Mouse (Mus musculus) CH12.LX (cell line): ENCODE results near the gene Mybpc3. TPM values are rescaled to one million over a fixed set of nuclear protein-coding genes. Genes with fewer than 3 reads are reported as not detected.

ENCODE experiments used
- DNase-seq: peaks from one replicate; pipeline ENCODE4 v3.0.0-alpha.2; 2013; ENCODE audit errors: extremely low read depth
- H3K27ac ChIP-seq: 2 replicates; pipeline ENCODE4 v1.5.1; 2012; ENCODE audit warnings: low read depth, mild to moderate bottlenecking, control low read depth, moderate library complexity; ENCODE audit not compliant: insufficient read depth
- H3K27me3 ChIP-seq: replicated peaks from 2 replicates; pipeline ENCODE3; 2012; ENCODE audit warnings: inconsistent platforms
- H3K36me3 ChIP-seq, 2 experiments: replicated peaks in 1 of 2; 2 replicates each; pipeline versions ENCODE3 to v1.6.1; 2012; ENCODE audit warnings: inconsistent platforms in 1 of 2, low read length in 1 of 2, mild to moderate bottlenecking in 1 of 2, mixed read lengths in 1 of 2, moderate library complexity in 1 of 2; ENCODE audit not compliant: control insufficient read depth in 1 of 2, insufficient read depth in 1 of 2
- H3K4me1 ChIP-seq, 2 experiments: 2 replicates each; pipeline ENCODE4 v1.6.1; 2012; ENCODE audit warnings: inconsistent platforms in 1 of 2, moderate library complexity in 1 of 2; ENCODE audit not compliant: insufficient read depth in 2 of 2, control insufficient read depth in 1 of 2
- H3K4me2 ChIP-seq: 2 replicates; pipeline ENCODE4 v1.6.1; 2012; ENCODE audit warnings: low read depth, mild to moderate bottlenecking, control low read depth; ENCODE audit not compliant: poor library complexity, insufficient read depth, severe bottlenecking
- H3K4me3 ChIP-seq, 3 experiments: fragments of 150-350 bp in 1 of 3; sonication (generic) in 1 of 3; replicated peaks in 1 of 3; 2 replicates each; pipeline versions ENCODE3 to v1.5.1; 2011 to 2012; ENCODE audit warnings: low read depth in 2 of 3, low read length in 2 of 3, mild to moderate bottlenecking in 2 of 3, moderate library complexity in 2 of 3, control low read depth in 1 of 3, improper control_type of control experiment in 1 of 3, inconsistent platforms in 1 of 3, mixed read lengths in 1 of 3; ENCODE audit not compliant: poor library complexity in 1 of 3
- H3K79me2 ChIP-seq: replicated peaks from 2 replicates; pipeline ENCODE4 v1.6.1; 2012; ENCODE audit warnings: mild to moderate bottlenecking, moderate library complexity; ENCODE audit not compliant: control insufficient read depth, poor library complexity, insufficient read depth, severe bottlenecking; ENCODE audit errors: extremely low read depth
- H3K9ac ChIP-seq: 2 replicates; pipeline ENCODE4 v1.6.1; 2012; ENCODE audit warnings: low read depth, mild to moderate bottlenecking, control low read depth, moderate library complexity; ENCODE audit not compliant: insufficient read depth
- H3K9me3 ChIP-seq: replicated peaks from 2 replicates; pipeline ENCODE3; 2012; ENCODE audit warnings: low read length, inconsistent platforms, mixed read lengths
- CHD1 ChIP-seq: IDR thresholded peaks from 2 replicates; pipeline ENCODE4 v1.6.1; 2012; ENCODE audit warnings: low read depth, low read length, improper control_type of control experiment, inconsistent platforms
- CTCF ChIP-seq, 2 experiments: IDR thresholded peaks in 1 of 2; conservative IDR thresholded peaks in 1 of 2; 2 replicates each; pipeline ENCODE4 v1.5.1; 2011 to 2012; ENCODE audit warnings: low read depth in 2 of 2, low read length in 2 of 2, improper control_type of control experiment in 1 of 2, inconsistent platforms in 1 of 2, mild to moderate bottlenecking in 1 of 2, moderate library complexity in 1 of 2
- EP300 ChIP-seq: IDR thresholded peaks from 2 replicates; pipeline ENCODE4 v1.6.1; 2011; ENCODE audit warnings: low read length, improper control_type of control experiment
- GABPA ChIP-seq: IDR thresholded peaks from 2 replicates; pipeline ENCODE4 v1.6.1; 2012; ENCODE audit warnings: low read depth, low read length, improper control_type of control experiment, inconsistent platforms; ENCODE audit not compliant: insufficient replicate concordance
- JUN ChIP-seq: IDR thresholded peaks from 2 replicates; pipeline ENCODE4 v1.6.1; 2011; ENCODE audit warnings: low read depth, mild to moderate bottlenecking, low read length, improper control_type of control experiment, moderate library complexity; ENCODE audit not compliant: insufficient read depth
- KAT2A ChIP-seq: IDR thresholded peaks from 2 replicates; pipeline ENCODE4 v1.6.1; 2012; ENCODE audit warnings: low read length, improper control_type of control experiment, inconsistent platforms; ENCODE audit not compliant: insufficient replicate concordance
- MAFK ChIP-seq: IDR thresholded peaks from 2 replicates; pipeline ENCODE4 v1.6.1; 2011; ENCODE audit warnings: low read length, improper control_type of control experiment; ENCODE audit not compliant: insufficient replicate concordance
- MAX ChIP-seq: IDR thresholded peaks from 2 replicates; pipeline ENCODE4 v1.6.1; 2011; ENCODE audit warnings: low read length, improper control_type of control experiment
- MEF2A ChIP-seq: IDR thresholded peaks from 2 replicates; pipeline ENCODE4 v1.6.1; 2014; ENCODE audit warnings: low read depth, mild to moderate bottlenecking, inconsistent platforms, low read length, improper control_type of control experiment, borderline replicate concordance
- MXI1 ChIP-seq: IDR thresholded peaks from 2 replicates; pipeline ENCODE4 v1.6.1; 2011; ENCODE audit warnings: mild to moderate bottlenecking, low read depth, low read length, improper control_type of control experiment
- NELFE ChIP-seq: IDR thresholded peaks from 2 replicates; pipeline ENCODE4 v1.6.1; 2011; ENCODE audit warnings: low read depth, low read length, improper control_type of control experiment
- NRF1 ChIP-seq: IDR thresholded peaks from 2 replicates; pipeline ENCODE4 v1.6.1; 2014; ENCODE audit warnings: low read depth, mild to moderate bottlenecking, inconsistent platforms, low read length, improper control_type of control experiment, moderate library complexity
- POLR2A ChIP-seq: IDR thresholded peaks from 2 replicates; pipeline ENCODE4 v1.6.1; 2011; ENCODE audit warnings: low read depth, mild to moderate bottlenecking, improper control_type of control experiment, low read length
- RAD21 ChIP-seq: IDR thresholded peaks from 2 replicates; pipeline ENCODE4 v1.6.1; 2011; ENCODE audit warnings: low read depth, mild to moderate bottlenecking, low read length, improper control_type of control experiment, moderate library complexity
- RCOR1 ChIP-seq: conservative IDR thresholded peaks from 2 replicates; pipeline ENCODE4 v1.6.1; 2012; ENCODE audit warnings: low read depth, mild to moderate bottlenecking, inconsistent platforms, low read length, improper control_type of control experiment
- SIN3A ChIP-seq: IDR thresholded peaks from 2 replicates; pipeline ENCODE4 v1.6.1; 2012; ENCODE audit warnings: low read length, improper control_type of control experiment, inconsistent platforms
- SMC3 ChIP-seq: IDR thresholded peaks from 2 replicates; pipeline ENCODE4 v1.6.1; 2011; ENCODE audit warnings: low read depth, low read length, improper control_type of control experiment
- TBP ChIP-seq: conservative IDR thresholded peaks from 2 replicates; pipeline ENCODE4 v1.6.1; 2011; ENCODE audit warnings: low read depth, low read length, improper control_type of control experiment
- TCF12 ChIP-seq: IDR thresholded peaks from 2 replicates; pipeline ENCODE4 v1.6.1; 2014; ENCODE audit warnings: low read depth, mild to moderate bottlenecking, inconsistent platforms, low read length, improper control_type of control experiment
- UBTF ChIP-seq: IDR thresholded peaks from 2 replicates; pipeline ENCODE4 v1.6.1; 2012; ENCODE audit warnings: low read depth, mild to moderate bottlenecking, inconsistent platforms, low read length, improper control_type of control experiment, moderate library complexity
- USF2 ChIP-seq: conservative IDR thresholded peaks from 2 replicates; pipeline ENCODE4 v1.6.1; 2011; ENCODE audit warnings: low read depth, low read length, improper control_type of control experiment
- ZMIZ1 ChIP-seq: IDR thresholded peaks from 2 replicates; pipeline ENCODE4 v1.6.1; 2012; ENCODE audit warnings: low read depth, mild to moderate bottlenecking, inconsistent platforms, low read length, improper control_type of control experiment
- dilution Hi-C: fragments of 300-500 bp; cut with MboI; formaldehyde crosslinking; loops from 2 replicates; pipeline ENCODE4 v1.14.3; 2020; ENCODE audit warnings: low sequenced_read_pairs; ENCODE audit not compliant: extremely low pct_unique_long_range_greater_than_20kb, extremely low pct_ligation_motif_present
- in situ Hi-C: fragments of 300-500 bp; cut with MboI; formaldehyde crosslinking; loops from 3 replicates; pipeline ENCODE4 v1.14.3; 2019; ENCODE audit warnings: low sequenced_read_pairs, low pct_ligation_motif_present, low pct_unique_long_range_greater_than_20kb, mixed read lengths
- polyA plus RNA-seq: library from polyadenylated mRNA; unstranded; fragments of >175 nt; gene quantifications from 2 replicates; pipeline ENCODE4 v1.2.1, GENCODE M21; 2012; ENCODE audit warnings: low read depth; ENCODE audit not compliant: insufficient read length
- total RNA-seq, 2 experiments: library from RNA; depleted of rRNA; stranded (reverse); fragments of 300-350 nt in 1 of 2; fragments of >200 nt in 1 of 2; gene quantifications; 2 replicates each; pipeline ENCODE4 v1.2.3; 2012 to 2014

The Mybpc3 gene
- total and polyA plus RNA-seq, 3 experiments, result 0.04 to 0.27 (median 0.07) TPM

DNA sequence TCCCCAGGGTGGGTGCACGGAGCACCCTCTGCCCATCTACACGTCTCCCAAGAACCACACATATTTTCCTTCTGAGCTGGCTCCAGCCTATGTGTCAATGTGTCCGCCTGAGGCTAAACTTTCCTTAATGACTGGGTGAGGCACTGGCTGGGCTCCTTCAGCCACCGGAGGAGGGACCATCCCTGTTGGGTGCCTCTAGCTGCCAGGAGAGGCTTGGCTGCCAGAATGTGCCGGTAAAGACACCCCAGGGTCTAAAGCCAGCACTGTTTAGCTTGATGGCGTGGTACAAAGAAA is 49.1 kb upstream of the Mybpc3 start:
- Histone ChIP-seq H3K9ac (no peak overlapping the region), H3K4me3 (no peak overlapping the region), H3K27me3 (no peaks in the 10 kb centered on the region), H3K27ac (no peak overlapping the region), H3K36me3 (peaks cover 19 to 40% of the 10 kb centered on the region in 2 experiments), H3K4me1 (peaks cover 20 to 35% of the 10 kb centered on the region in 2 experiments), H3K79me2 (no peaks in the 10 kb centered on the region)
- in situ Hi-C loops, result no loop called here
- no peak for DNase-seq
- TF ChIP-seq UBTF (no peak), RCOR1 (no peak), TBP (no peak), EP300 (no peak), SIN3A (no peak), SMC3 (no peak), MXI1 (no peak), CHD1 (no peak), CTCF (conservative IDR thresholded peaks at IDR 0.05 in 1 of 2, IDR thresholded peaks at IDR 0.05 in 1 of 2; ENCODE audit: low read depth in 2 of 2, low read length in 2 of 2) (no peak), NRF1 (no peak), GABPA (no peak), TCF12 (no peak), KAT2A (no peak), JUN (no peak), ZMIZ1 (no peak), USF2 (no peak), POLR2A (no peak), MEF2A (no peak)
- TF ChIP-seq, all 38 proteins: peak for 0
- Histone ChIP-seq H3K9me3 (no peaks in the 10 kb centered on the region), H3K4me2 (no peak overlapping the region)
- dilution Hi-C loops, result no loop called here

DNA sequence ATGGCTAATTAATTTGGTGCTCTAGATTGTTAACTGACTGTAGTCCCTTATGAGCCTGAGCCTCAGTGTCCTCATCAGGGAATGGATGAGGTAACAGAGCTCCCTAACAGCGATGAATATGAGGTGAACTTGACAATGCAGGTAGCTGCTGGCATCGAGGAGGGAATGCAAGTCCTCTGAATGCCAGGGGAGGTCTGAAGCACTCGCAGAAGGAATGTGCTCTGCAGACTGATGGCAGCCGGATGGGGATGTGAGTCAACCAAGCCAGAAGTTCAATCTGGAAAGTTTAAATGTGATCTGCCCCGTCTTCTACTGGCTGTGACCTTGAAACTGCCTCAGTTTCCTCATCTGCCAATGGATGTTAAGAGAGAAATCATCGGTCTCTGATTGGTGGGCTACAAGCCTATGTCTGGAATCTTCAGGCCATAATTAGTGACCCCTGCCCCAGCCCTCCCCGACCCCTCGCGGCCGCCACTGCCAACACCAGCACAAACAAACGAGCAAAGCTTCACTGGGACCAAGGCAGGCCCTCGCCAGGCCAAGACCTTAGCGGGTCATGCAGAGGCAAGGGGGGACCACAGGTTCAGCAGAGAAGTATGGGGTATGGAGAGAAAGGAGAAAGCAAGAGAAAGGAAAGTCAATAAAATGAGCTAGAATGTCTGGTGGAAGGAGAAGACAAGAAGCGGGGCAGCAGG is 48.5 kb upstream of the Mybpc3 start:
- Histone ChIP-seq H3K4me2 (peak overlapping the region; percentile 52), H3K4me1 (peaks cover 20 to 35% of the 10 kb centered on the region in 2 experiments), H3K9ac (peak overlapping the region; percentile 54), H3K27me3 (no peaks in the 10 kb centered on the region), H3K27ac (no peak overlapping the region), H3K79me2 (no peaks in the 10 kb centered on the region), H3K4me3 (peak overlapping the region; percentile 71 to 89 (median 75)), H3K36me3 (peaks cover 13 to 34% of the 10 kb centered on the region in 2 experiments), H3K9me3 (no peaks in the 10 kb centered on the region)
- dilution Hi-C loops (no loop called here), in situ Hi-C loops (no loop called here)
- no peak for DNase-seq
- TF ChIP-seq MAX, result no peak
- TF ChIP-seq RAD21, result no peak
- TF ChIP-seq MAFK, result no peak
- no peak for TF ChIP-seq NELFE
- TF ChIP-seq SIN3A, result no peak
